Mouse (Mus musculus) cerebellum, adult 9-10 months (tissue): ENCODE measurements at regions not wholly inside any gene's neighbourhood (a gene's known extent, or its start where the extent isn't known, plus 50 kb on each side); places are given as distances from the start of the nearest gene placed in this dataset.

Source experiments
- DNase-seq: peaks from one replicate; pipeline ENCODE4 v3.0.0; 2022

DNA sequence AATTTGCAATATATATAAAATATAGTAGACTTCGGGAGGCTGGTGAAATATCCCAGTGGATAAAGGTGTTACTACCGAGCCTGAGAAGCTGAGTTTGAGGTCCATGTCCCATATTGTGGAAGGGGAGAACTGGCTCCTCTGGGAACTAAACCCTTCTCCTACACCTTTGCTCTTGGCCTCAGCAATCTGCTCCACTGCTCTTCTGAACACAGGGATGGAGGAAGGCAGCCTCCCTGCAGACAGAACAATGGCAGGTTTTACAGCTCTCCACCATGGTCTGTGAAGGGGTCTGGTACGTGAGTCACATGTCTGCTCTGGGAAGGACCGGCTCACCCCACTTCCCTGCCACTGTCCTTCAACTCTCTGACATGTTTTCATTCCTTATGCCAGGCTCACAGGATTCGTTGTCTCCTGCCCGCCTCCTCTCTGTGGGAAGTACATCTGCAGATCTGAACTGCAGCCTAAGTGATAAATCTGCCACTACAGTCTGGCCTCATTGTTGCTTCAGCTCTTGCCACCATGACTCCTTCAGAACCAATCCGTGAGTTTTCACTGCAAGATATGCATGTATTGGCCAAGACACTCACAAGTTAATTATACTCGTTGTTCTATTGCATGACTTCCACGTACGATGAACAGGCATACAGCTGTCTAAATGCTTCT lies 220.0 kb upstream of the Gm9767 start:
- no peak for DNase-seq

DNA sequence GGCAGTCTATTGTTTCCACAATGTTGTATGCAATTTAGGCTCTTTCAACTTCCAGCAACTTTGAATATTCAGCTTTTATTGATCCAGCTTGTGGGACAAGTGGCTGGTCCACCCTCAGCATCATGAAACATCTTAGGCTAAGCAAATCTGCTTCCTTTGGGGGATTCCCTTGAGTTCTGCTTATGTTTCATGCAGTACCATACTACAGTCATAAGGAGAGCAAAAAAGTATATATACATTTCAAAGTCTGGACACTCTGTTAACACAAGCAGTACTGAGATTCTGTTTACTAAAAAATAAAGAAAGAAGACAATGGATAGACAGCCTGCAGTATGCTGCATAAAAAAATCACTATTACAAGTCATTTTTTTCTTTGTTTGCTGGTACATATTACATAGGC lies 233.7 kb upstream of the Gm9767 start:
- no peak for DNase-seq

DNA sequence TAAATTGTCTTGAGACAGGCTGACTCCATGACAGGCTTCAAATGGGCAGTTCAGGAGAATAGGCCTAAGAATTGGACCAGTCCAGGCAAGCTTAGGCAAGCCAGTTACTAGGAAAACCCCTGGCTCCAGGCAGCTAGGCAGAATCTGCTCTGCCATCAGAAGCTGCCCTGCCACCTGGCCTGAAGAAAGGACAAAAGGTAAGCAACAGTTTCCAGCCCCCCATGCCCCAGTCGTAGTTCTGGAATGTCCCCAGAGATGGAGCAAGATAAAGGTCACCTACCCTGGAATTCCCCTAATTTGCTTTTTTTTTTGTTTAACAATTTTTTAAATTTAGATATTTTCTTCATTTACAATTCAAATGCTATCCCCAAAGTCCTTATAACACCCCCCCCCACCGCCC lies 248.8 kb upstream of the Gm9767 start:
- no peak for DNase-seq

DNA sequence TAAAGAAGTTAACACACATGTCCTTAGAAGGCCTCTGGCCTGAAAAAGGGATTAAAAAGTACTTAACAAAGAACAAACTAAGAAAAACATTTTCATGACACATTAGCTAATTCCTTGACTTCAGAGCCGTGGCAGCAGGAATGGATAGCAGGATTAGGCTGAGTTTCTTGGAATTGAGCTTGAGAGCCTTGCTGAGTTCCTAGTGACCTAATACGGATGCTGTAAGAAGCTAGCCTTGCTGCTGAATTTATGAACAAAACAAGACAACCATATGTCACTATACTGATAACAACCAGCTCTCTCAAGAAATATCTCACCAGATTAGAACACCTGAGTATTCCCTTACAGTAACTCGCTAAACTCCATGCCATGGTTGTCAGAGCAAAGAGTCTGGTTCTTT lies 268.2 kb upstream of the Smlr1 start:
- no peak for DNase-seq

DNA sequence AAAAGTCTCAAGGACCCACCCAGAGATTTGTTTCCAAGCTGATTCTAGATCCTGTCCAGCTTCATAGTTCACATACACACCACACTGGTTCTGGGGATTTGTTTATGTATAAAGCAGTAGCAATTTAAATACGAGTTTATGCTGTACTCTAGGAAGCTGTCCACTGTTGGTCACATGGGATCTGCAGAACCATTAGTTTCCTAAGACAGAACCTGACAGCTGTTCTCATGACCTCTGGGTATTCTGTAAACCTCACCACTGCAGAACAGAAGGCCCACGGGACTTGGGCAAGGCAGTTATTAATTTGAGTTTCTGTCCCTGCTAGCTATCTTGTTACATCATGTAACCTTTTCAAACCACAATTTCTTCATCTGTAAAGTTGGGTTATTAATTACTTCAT lies 265.4 kb upstream of the Smlr1 start:
- DNase-seq = no peak

DNA sequence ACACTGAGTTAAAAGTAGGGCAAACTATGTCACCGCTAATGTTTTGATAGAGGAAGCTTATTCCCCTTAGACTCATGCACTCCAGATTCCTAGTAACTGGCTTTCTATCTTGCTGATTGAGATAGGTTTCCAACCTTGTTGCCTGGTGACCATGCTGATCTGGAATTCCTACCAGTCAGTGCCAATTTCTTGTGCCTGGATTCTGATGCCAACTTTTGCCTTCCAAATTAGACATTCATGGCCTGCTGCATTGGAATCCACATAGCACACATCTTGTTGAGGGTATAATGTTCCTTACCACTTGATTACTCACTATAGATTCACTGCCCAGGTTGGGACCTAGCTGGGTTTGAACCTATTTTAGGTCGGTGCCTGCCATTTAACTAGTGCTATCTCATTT lies 262.8 kb upstream of the Smlr1 start:
- no peak for DNase-seq

DNA sequence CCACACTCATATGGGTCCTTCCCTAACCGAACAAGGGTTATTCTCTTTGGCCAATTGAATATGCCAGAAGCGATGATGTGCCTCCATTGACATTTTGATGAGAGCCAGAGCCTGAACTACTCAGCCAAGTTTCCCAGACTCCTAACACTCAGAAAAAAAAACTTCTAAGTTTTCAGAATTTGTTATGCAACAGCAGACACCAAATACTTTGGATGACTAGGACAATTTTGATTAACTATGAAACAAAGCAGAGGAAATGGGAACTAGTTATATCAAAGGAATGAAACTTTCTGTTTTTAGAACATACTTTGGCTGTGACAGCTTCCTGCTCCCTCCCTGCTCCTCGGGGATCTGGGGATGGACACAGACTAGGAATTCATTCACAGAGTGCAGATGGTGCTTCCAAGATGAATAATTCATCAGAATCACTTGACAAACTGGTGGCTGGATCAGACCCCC lies 254.3 kb upstream of the Smlr1 start:
- DNase-seq = peak; percentile 2

DNA sequence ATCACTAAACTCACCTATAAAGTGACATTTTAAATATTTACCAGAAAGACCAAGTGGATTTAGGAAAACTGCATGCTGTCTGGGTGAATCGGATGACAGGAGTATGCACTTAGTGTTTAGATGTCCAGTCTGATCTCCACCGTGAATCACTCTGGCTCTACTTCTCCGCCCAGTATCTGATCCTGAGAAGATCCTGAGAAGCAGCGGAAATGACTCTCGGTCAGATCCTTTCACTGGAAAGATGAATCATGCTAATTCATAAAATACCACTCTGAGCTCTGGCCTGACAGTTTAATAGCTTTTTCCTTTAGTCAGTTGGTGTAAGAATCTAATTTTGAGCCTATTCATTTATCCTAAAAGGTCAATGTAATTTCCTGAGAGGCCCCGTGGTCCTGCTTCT lies 252.6 kb upstream of the Smlr1 start:
- DNase-seq = no peak

DNA sequence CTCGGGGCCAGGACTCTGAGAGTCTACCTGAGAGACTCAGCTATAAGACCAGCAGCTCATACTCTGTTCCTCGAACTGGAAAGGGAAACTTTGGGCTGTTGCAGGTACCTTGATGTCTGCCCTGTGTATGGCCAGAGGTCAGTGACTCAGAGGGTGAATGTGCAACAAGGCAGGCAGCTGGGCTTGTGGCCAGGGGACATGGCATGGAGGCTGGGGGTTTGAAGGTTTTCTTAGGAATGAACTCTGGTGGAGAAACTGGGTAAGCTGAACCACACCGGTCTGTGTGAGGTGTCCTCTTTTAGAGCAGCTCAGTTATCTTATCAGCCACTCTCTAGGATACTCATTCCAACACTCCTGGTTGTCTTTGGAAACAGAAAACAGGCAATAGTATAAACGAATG lies 251.9 kb upstream of the Smlr1 start:
- DNase-seq = no peak

DNA sequence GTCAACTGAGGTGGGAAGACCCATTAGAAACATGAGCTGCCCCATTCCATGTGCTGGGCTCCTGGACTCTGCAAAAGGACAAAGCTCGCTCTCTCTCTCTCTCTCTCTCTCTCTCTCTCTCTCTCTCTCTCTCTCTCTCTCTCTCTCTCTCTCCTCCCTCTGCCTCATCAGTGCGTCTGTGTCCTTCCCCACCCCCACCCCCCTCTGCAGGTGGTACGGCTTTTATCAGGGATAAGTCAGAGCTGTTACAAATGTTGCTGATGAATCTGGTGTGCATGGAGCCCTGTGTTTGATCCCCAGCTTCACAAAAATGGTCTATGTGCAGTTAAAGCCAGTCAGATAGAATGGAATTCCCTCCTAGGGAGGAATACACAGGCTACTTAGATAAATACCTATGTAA lies 247.8 kb upstream of the Smlr1 start:
- DNase-seq = no peak

DNA sequence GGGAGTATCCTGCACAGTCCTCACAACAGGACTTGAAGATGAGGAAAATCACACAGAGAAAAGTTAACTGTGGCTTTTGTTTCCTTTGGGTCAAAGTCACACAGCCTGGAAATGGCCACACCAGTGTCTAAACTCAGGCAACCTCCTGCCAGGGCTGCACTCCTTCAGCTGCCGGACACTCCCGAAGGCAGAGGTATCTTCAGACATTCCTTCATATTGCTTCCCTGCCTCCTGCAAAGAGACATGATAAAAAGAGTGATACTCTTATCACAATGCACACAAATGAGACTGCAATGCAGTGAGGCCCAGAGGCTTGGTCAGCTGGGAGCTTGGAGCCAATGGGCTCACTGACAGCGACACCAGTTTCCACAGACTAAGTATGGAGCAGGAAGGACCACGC lies 243.4 kb upstream of the Smlr1 start:
- DNase-seq = no peak

DNA sequence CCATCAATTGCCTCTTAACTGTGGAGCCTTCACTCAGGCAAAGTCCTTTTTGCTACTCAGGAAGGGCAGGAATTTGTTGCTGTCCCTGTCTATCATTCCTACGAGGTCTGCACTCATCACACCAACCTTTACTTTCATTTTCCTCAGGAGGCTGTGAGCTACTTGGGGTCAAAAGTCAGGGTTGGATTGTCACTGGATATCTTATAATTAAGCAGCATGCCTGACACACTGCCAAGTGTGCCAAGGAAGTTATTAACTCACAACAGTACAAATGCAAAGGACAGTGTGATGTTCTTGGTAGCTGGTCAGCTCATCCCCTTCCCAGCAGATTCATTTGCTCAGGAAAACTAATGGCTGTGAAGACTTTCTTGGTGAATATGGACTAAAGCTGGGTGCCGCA lies 241.7 kb upstream of the Smlr1 start:
- no peak for DNase-seq

DNA sequence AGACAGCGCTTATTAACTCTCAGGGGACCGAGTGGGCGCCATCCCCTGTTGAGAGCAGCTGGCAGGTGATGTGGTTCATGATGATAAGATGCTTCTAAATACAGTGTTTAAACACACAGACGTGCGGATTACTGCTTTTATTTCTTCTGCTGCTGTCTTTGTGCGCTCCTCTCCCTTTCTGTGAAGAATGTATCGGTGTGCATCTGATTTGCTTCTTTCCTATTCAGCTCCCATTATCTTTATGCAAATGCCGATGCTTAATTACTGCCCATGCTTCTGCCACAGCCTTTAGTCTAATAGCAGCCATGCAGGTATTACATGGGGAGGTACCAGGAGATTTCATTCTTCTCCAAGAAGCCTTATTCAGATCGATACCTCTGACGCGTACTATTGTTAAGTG lies 240.6 kb upstream of the Smlr1 start:
- DNase-seq = no peak

DNA sequence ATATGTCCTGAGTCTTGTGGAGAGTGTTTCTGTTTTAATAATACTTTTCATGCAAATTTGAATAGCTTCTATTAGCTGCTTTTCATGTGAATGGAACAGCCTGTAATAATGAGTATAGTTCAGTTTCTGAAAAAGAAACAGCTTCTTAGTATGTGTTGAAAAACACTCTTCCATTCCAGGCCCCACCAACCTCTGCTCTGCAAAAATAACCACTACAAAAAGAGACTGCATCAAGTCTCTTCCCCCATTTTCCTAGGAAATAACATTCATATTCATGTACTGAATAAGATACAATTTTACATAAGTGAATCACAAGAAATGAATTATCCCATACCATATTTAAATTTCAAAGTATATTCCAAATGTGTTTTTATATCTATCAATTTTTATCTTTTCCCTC lies 234.0 kb upstream of the Smlr1 start:
- no peak for DNase-seq

DNA sequence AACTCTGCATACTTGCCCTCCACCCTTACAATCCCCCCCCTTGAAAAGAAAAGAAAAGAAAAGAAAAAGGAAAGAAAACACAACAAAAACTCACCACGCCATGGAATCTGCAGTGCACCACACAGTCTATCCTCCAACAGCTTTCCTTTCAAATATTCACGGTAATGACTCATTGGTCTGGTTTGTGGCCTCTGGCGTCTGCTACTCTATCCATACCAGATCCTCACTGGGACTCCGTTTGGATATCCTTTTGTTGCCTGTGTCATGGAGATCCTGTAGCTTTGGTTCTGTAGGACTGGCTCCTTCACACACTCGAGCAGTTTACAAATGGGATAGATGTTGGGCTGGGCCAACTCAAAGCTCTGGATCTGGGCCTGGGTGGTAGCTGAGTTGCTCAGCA lies 232.4 kb upstream of the Smlr1 start:
- no peak for DNase-seq

DNA sequence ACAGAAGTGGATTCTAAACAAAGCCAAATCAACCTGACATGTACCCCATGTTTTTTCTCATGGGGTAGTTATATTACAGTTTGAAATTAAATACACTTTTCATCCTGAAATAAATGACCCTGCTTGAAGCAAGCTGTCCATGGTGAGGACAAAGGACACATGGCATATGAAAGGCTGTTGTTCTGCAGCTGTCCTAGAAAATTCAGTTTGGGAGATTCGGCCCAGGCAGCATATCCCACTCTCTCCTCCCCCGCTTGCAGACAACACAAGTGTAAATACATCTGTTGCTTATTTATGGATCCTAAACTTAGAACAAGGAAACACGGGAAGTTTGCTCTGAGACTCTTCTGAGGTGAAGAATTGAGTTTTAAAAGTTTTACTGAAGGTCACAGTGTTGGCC lies 218.2 kb upstream of the Smlr1 start:
- no peak for DNase-seq

DNA sequence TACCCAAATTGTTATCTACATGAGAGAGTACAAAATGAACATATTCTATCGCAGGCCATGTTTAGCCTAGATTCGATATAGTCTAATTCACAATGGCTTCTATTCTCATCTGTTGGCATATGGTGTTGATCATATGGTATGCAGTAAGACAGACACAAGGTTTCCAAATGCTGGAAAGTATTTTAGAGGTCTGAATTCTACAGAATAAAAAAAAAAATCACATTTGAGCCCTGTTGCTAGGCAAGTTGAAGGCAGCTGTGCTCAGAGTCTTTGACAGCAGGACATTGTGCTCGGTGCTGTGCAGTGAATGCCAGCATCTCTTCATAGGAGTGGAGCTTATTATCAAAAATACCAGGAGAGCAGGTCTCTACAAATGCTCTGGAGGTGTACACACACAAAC lies 206.6 kb upstream of the Smlr1 start:
- DNase-seq = no peak

DNA sequence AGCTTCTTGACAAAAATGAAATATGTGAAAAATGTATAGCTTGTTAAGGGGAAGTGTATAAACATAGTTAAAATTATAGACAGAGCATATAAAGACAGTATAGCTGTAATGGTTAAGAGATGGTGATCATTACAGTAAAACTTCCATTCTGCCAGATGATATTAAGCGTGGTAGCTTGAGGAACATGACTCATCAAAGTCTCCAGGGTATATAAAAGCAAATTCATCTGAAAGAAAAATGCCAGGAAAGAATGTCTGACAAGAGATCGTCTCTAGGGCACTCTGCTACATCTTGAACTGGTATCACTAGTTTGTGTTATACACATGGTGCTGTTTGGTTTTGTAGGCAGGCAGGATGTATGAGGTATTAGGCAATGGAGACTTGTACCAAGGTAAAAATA lies 204.9 kb upstream of the Smlr1 start:
- no peak for DNase-seq

DNA sequence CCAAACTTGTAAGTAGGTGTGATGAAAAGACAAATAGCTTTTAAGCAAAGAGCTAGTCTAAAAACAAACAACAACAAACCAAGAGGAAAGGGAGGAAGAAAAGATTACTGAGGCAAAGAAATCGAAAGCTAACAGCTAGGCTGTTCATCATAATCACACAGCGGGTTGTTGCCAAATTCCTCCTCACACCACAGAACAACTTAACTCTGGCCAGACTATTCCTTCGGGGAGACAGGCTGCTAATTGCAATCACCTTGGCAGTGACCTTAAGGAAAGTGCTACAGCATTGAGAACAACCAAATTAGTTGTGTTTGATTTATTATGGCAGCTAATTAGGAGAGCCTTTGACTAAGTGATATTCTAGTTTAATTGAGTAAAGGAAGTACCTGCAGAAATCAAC lies 194.4 kb upstream of the Smlr1 start:
- no peak for DNase-seq

DNA sequence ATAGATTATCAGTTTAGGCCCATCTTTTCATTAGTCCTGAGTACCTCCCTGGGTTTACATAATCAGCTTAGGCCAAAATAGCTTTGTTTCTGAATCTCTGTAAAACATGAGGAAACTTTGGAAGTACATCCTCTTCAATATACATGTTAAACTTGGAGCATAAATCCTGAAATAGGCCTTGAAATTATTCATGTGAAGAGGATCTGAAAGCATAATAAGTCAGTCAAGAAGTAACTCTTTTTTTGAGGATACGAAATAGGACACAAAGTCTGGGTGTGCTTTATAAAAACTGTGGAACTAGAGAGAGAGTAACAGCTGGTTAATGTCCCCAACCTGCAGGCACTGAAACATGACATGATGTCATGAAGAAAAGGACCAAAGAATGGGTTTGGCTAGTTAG lies 187.9 kb upstream of the Smlr1 start:
- DNase-seq = no peak

DNA sequence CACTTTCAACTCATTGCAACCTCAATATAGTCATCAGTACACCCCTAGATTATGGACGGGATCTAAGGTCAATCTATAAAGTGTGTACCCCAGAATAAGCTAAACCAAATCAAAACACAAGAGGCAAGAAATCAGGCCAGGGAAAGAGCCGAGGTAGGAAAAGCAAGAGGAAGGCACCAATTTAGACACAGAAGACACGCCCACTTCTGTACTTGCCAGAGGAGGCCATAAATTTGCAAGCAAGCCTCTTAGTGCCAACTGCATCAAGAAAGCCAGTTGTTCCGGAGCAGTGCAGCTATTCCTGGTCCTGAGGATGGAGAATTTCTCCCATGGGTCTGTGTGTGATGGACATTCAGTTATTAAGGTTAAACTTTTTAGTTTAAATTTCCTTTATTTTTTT lies 179.7 kb upstream of the Smlr1 start:
- no peak for DNase-seq

DNA sequence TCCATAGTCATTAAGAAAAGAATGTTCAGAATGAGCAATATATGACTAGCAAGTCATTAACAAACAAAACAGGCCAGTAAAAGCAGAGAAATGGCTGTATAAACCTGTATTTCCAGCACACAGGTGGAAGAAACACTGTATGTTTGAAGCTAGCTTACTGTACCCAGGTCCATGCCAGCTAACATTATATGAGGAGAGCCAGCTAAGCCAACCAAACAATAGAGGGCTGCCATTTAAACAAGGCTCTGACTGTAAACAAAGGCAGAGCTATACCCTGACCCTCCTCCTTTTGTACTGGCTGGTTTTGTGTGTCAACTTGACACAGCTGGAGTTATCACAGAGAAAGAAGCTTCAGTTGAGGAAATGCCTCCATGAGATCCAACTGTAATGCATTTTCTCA lies 178.6 kb upstream of the Smlr1 start:
- no peak for DNase-seq

DNA sequence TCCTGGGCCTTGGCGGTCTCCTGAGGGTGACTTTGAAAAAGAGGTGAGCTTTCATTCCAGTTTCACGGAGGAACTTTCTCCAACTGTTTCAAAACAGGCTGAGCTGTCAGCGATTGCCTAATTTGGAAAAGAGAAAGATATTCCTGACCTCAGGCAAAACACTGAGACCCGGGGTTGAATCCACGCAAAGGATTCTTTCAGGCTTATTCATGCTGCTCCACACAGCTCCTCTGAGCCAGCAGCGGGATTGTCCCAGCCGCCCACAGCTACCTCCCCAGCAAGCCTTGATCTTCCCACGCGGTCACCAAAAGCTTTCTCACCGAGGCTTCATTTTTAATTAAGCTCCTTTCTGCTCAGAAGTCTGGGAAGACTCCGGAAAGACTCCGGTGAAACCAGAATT lies 178.0 kb upstream of the Smlr1 start:
- DNase-seq = no peak

DNA sequence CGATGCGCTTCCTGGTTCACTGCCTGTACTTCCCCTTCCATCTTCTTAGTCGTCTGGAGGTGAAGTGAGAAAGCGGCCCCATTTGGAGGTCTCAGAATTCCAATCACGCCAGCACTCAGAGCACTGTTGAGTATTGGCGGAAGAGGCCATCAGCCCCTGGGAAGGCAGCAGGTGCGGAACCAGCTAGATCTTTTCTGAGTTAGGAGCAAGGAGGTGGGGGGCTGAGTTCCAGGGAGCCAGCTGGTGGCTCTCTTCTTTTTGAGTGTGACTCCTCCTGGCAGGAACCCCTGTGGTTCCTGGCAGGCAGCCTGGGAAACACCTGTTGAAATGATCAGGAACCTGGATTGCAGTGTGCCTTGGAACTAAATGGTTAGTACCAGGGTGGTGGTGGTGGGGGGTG lies 171.9 kb upstream of the Smlr1 start:
- no peak for DNase-seq

DNA sequence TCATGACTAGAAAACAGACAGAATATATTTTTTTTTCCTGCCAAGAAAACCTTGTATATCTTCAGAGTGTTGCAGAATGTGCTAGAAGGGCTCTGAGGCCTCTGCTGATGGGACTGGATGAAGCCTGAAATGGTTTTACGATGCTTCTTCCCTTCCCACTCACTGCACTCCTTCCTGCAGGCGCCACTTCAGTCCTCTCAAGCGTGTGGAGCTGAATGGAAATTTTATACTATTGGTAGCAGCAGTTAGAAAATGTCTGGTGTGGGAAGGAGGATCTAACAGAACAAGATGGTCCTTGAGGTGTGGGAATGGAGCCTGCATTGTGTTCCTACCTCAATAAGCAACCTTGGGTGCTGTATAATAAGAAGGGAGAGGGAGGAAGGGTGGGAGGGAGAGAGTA lies 166.1 kb upstream of the Smlr1 start:
- no peak for DNase-seq

DNA sequence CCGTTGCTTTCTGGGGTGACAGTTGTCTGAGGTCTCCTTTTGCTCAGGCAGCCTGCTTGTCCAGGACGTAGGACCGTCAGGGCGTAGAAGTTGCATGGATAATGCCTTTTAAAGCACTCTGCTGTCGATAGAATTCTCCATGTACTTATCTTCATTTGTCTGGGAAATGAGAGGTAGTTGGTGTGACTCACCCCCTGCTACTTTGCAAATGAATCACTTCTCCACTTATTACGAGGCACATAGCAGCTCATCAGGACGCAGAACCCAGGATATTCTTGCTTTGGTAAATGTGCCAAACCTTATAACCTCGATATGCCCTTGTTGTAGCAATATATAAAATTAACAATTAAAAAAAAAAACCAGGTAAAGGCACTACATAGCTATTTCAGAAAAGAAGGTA lies 159.7 kb upstream of the Smlr1 start:
- DNase-seq = no peak
